Mouse (Mus musculus) adipocyte (in vitro differentiated cells): ENCODE measurements around the gene Srrm4.

ENCODE experiments used
- DNase-seq: peaks from one replicate; pipeline ENCODE4 v3.0.0-alpha.2; 2016; ENCODE audit warnings: low spot score

The Srrm4 gene

GRCm38 (mm10) chr5:116490826-116491225 lies 100.8 kb downstream of the Srrm4 start:
- no peak for DNase-seq

GRCm38 (mm10) chr5:116489621-116490020 lies 102.0 kb downstream of the Srrm4 start:
- DNase-seq, result no peak

- DNase-seq, result no peak
These were observed 105.5 kb downstream of the Srrm4 start for GRCm38 (mm10) chr5:116486135-116486534.

- DNase-seq, result no peak
These were observed 106.5 kb downstream of the Srrm4 start for GRCm38 (mm10) chr5:116485069-116485468.

- no peak for DNase-seq
These were observed 107.4 kb downstream of the Srrm4 start for GRCm38 (mm10) chr5:116484236-116484635.

- DNase-seq, result no peak
These were observed 112.8 kb downstream of the Srrm4 start for GRCm38 (mm10) chr5:116478607-116479371.

- peak; percentile 57 for DNase-seq
These were observed 115.6 kb downstream of the Srrm4 start for GRCm38 (mm10) chr5:116476006-116476405.

GRCm38 (mm10) chr5:116461354-116462042 lies 130.1 kb downstream of the Srrm4 start:
- no peak for DNase-seq

GRCm38 (mm10) chr5:116459970-116460369 lies 131.6 kb downstream of the Srrm4 start:
- no peak for DNase-seq

GRCm38 (mm10) chr5:116457791-116458190 lies 133.8 kb downstream of the Srrm4 start:
- DNase-seq, result no peak

GRCm38 (mm10) chr5:116456796-116457515 lies 134.7 kb downstream of the Srrm4 start:
- no peak for DNase-seq

GRCm38 (mm10) chr5:116453401-116453851 lies 138.2 kb downstream of the Srrm4 start:
- peak; percentile 16 for DNase-seq

GRCm38 (mm10) chr5:116450901-116451300 lies 140.7 kb downstream of the Srrm4 start:
- DNase-seq, result no peak

GRCm38 (mm10) chr5:116449522-116450225 lies 141.9 kb downstream of the Srrm4 start:
- no peak for DNase-seq

- no peak for DNase-seq
These were observed 143.0 kb downstream of the Srrm4 start for GRCm38 (mm10) chr5:116448409-116449191.

- DNase-seq, result no peak
These were observed 143.7 kb downstream of the Srrm4 start for GRCm38 (mm10) chr5:116447821-116448350.

GRCm38 (mm10) chr5:116446552-116446951 lies 145.1 kb downstream of the Srrm4 start:
- DNase-seq, result peak; percentile 52

GRCm38 (mm10) chr5:116445634-116446367 lies 145.8 kb downstream of the Srrm4 start:
- DNase-seq, result no peak

GRCm38 (mm10) chr5:116444517-116444916 lies 147.1 kb downstream of the Srrm4 start:
- DNase-seq, result no peak

GRCm38 (mm10) chr5:116443459-116443940 lies 148.1 kb downstream of the Srrm4 start:
- no peak for DNase-seq
